Mouse (Mus musculus): Measurements from ENCODE around the gene Tbc1d16. TPM values are rescaled to one million over a fixed set of nuclear protein-coding genes. Genes with fewer than 3 reads are reported as not detected.

The Tbc1d16 gene
- polyA plus RNA-seq, 2 experiments = 16.3 to 29.2 TPM

DNA sequence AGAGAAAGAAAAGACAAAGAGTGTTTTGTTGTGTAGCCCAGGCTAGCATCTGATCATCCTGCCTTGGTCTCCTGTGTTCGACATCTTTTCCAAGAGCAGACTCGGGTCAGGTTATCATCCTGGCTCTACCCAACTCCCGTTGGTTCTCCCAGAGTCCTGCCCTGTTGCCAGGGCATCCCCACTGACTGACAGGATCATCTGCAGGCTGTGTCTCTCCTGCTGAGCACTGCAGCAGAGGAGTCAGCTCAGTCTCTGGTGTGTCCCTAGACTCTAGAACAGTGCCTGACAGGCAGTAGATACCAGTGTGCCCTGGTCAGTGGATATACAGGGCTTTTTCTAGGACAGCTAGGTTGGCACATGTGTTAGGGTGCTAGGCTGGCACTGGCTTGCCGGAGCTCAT, 130.1 kb downstream of the Tbc1d16 start:
- H3K27ac ChIP-seq (replicated peaks; ENCODE audit: low read depth, low read length) = no peak overlapping the region
- DNase-seq (ENCODE audit: low spot score) (no peak), ATAC-seq (ENCODE audit: low FRiP score, low read depth) (no peak)
- H3K9me3 ChIP-seq (ENCODE audit: control insufficient read depth, low read length) = no peaks in the 10 kb centered on the region
- H3K4me1 ChIP-seq (ENCODE audit: control insufficient read depth, insufficient read depth, low read length) = no peaks in the 10 kb centered on the region
- H3K36me3 ChIP-seq (ENCODE audit: control insufficient read depth, insufficient read depth, low read length) = no peaks in the 10 kb centered on the region
- no peaks in the 10 kb centered on the region for H3K27me3 ChIP-seq (ENCODE audit: control insufficient read depth, insufficient read depth, low read length)
- no peak for TF ChIP-seq POLR2A (IDR thresholded peaks at IDR 0.05; ENCODE audit: borderline replicate concordance, extremely low read depth, insufficient read depth, insufficient read length)
- H3K9ac ChIP-seq (ENCODE audit: low read depth, low read length, severe bottlenecking) = no peak overlapping the region
- H3K4me3 ChIP-seq (replicated peaks; ENCODE audit: low read length) = no peak overlapping the region
- H3K4me2 ChIP-seq (replicated peaks; ENCODE audit: low read depth, low read length, severe bottlenecking) = no peak overlapping the region
- 62% methylated on average over 4 of the region's 4 CpGs for WGBS

DNA sequence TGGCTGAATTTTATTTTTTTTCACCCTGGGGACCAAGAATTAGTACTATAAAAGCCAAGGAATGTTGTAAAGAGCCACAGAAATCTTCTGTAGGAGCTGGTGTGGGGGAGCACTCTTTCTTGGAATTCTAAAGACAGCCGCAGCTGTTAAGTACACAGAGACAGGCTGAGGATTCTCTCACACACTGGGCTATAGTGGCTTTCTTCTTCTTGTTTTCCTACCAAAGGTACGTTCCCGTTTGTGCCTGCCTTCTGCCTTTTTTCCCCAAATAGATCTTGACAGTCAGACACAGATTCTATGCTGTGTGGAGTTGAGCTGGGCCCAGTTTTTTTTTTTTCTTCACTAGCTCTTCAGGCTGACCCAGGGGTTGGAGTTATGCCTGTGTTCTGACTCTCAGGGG, 132.9 kb downstream of the Tbc1d16 start:
- Histone ChIP-seq H3K9ac (ENCODE audit: low read depth, low read length, severe bottlenecking) (no peak overlapping the region), H3K36me3 (ENCODE audit: control insufficient read depth, insufficient read depth, low read length) (no peaks in the 10 kb centered on the region), H3K27me3 (ENCODE audit: control insufficient read depth, insufficient read depth, low read length) (no peaks in the 10 kb centered on the region), H3K9me3 (ENCODE audit: control insufficient read depth, low read length) (no peaks in the 10 kb centered on the region), H3K4me1 (ENCODE audit: control insufficient read depth, insufficient read depth, low read length) (peaks cover 6% of the 10 kb centered on the region), H3K4me3 (replicated peaks; ENCODE audit: low read length) (no peak overlapping the region), H3K27ac (replicated peaks; ENCODE audit: low read depth, low read length) (no peak overlapping the region), H3K4me2 (replicated peaks; ENCODE audit: low read depth, low read length, severe bottlenecking) (no peak overlapping the region)
- 55% methylated on average over 3 of the region's 3 CpGs for WGBS
- no peak for TF ChIP-seq POLR2A (IDR thresholded peaks at IDR 0.05; ENCODE audit: borderline replicate concordance, extremely low read depth, insufficient read depth, insufficient read length)
- no peak for DNase-seq (ENCODE audit: low spot score)
- ATAC-seq (ENCODE audit: low FRiP score, low read depth) = no peak

DNA sequence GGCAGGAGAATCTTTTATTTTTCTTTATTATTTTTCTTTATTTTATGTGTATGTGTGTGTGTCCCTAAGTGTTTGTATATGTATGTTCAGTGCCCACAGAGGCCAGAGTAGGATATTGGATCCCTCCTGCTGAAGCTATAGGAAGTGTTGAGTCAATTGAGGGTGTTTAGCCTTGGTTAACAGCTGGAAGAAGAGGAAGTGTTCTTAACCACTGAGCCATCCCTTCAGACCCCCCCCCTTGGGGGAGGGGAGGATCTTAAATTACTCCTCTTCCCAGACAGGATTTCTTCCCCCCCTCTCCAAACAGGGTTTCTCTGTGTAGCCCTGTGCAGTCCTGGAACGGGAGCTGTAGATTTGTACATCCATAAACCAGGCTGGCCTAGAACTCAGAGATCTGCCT, 135.0 kb downstream of the Tbc1d16 start:
- Histone ChIP-seq H3K27me3 (ENCODE audit: control insufficient read depth, insufficient read depth, low read length) (peaks cover 20% of the 10 kb centered on the region), H3K4me1 (ENCODE audit: control insufficient read depth, insufficient read depth, low read length) (peaks cover 18% of the 10 kb centered on the region), H3K9ac (ENCODE audit: low read depth, low read length, severe bottlenecking) (no peak overlapping the region), H3K27ac (replicated peaks; ENCODE audit: low read depth, low read length) (no peak overlapping the region), H3K4me3 (replicated peaks; ENCODE audit: low read length) (no peak overlapping the region), H3K4me2 (replicated peaks; ENCODE audit: low read depth, low read length, severe bottlenecking) (no peak overlapping the region), H3K36me3 (ENCODE audit: control insufficient read depth, insufficient read depth, low read length) (no peaks in the 10 kb centered on the region), H3K9me3 (ENCODE audit: control insufficient read depth, low read length) (no peaks in the 10 kb centered on the region)
- DNase-seq (ENCODE audit: low spot score) (no peak), ATAC-seq (ENCODE audit: low FRiP score, low read depth) (no peak)
- TF ChIP-seq POLR2A (IDR thresholded peaks at IDR 0.05; ENCODE audit: borderline replicate concordance, extremely low read depth, insufficient read depth, insufficient read length) = no peak
- WGBS = 59% methylated on average over 1 of the region's 1 CpGs

Small RNAs within 50 kb of the gene (microRNA-seq; reads per million reads assigned to microRNA genes)
- 1.8 reads per million for gene Mir6934

Other genes with a start within 250 kb of the Tbc1d16 start
- 0.05 and 0.08 TPM in 2 replicates for gene Enpp7, start 240.3 kb downstream of the Tbc1d16 start, polyA plus RNA-seq (2012; rRNA removed)
- gene Enpp7, start 240.3 kb downstream of the Tbc1d16 start, polyA plus RNA-seq (2014; fragmentation: Nextera tagmentation; extraction: Ambion mirVana) = not detected in 2 replicates
- gene Cbx2, start 205.5 kb downstream of the Tbc1d16 start, polyA plus RNA-seq (2012; rRNA removed) = 35.7 and 40.4 TPM in 2 replicates
- 29.1 and 35.5 TPM in 2 replicates for gene Cbx2, start 205.5 kb downstream of the Tbc1d16 start, polyA plus RNA-seq (2014; fragmentation: Nextera tagmentation; extraction: Ambion mirVana)
- gene Cbx8, start 187.5 kb downstream of the Tbc1d16 start, polyA plus RNA-seq (2012; rRNA removed) = 6.9 and 7.2 TPM in 2 replicates
- 10.1 and 12.6 TPM in 2 replicates for gene Cbx8, start 187.5 kb downstream of the Tbc1d16 start, polyA plus RNA-seq (2014; fragmentation: Nextera tagmentation; extraction: Ambion mirVana)
- 23.1 and 24.3 TPM in 2 replicates for gene Cbx4, start 142.3 kb downstream of the Tbc1d16 start, polyA plus RNA-seq (2012; rRNA removed)
- 10.9 and 11.4 TPM in 2 replicates for gene Cbx4, start 142.3 kb downstream of the Tbc1d16 start, polyA plus RNA-seq (2014; fragmentation: Nextera tagmentation; extraction: Ambion mirVana)
- gene Ccdc40, start 73 bp upstream of the Tbc1d16 start, polyA plus RNA-seq (2012; rRNA removed) = 2.5 and 3.1 TPM in 2 replicates
- gene Ccdc40, start 73 bp upstream of the Tbc1d16 start, polyA plus RNA-seq (2014; fragmentation: Nextera tagmentation; extraction: Ambion mirVana) = 2.1 and 2.7 TPM in 2 replicates
- gene Gaa, start 39.4 kb upstream of the Tbc1d16 start, polyA plus RNA-seq (2012; rRNA removed) = 136 and 196 TPM in 2 replicates
- gene Gaa, start 39.4 kb upstream of the Tbc1d16 start, polyA plus RNA-seq (2014; fragmentation: Nextera tagmentation; extraction: Ambion mirVana) = 74.5 and 76.0 TPM in 2 replicates
- gene Eif4a3, start 71.6 kb upstream of the Tbc1d16 start, polyA plus RNA-seq (2012; rRNA removed) = 206 and 228 TPM in 2 replicates
- gene Eif4a3, start 71.6 kb upstream of the Tbc1d16 start, polyA plus RNA-seq (2014; fragmentation: Nextera tagmentation; extraction: Ambion mirVana) = 339 and 342 TPM in 2 replicates
- 1.7 and 2.0 TPM in 2 replicates for gene Card14, start 79.3 kb upstream of the Tbc1d16 start, polyA plus RNA-seq (2012; rRNA removed)
- gene Card14, start 79.3 kb upstream of the Tbc1d16 start, polyA plus RNA-seq (2014; fragmentation: Nextera tagmentation; extraction: Ambion mirVana) = 1.7 and 1.9 TPM in 2 replicates
- gene Sgsh, start 127.0 kb upstream of the Tbc1d16 start, polyA plus RNA-seq (2012; rRNA removed) = 8.7 and 11.7 TPM in 2 replicates
- gene Sgsh, start 127.0 kb upstream of the Tbc1d16 start, polyA plus RNA-seq (2014; fragmentation: Nextera tagmentation; extraction: Ambion mirVana) = 9.6 and 9.8 TPM in 2 replicates
- 28.5 and 31.9 TPM in 2 replicates for gene Slc26a11, start 127.1 kb upstream of the Tbc1d16 start, polyA plus RNA-seq (2012; rRNA removed)
- 10.7 and 11.1 TPM in 2 replicates for gene Slc26a11, start 127.1 kb upstream of the Tbc1d16 start, polyA plus RNA-seq (2014; fragmentation: Nextera tagmentation; extraction: Ambion mirVana)
- gene Rnf213, start 164.6 kb upstream of the Tbc1d16 start, polyA plus RNA-seq (2012; rRNA removed) = 9.2 and 9.5 TPM in 2 replicates
- 5.8 and 7.5 TPM in 2 replicates for gene Rnf213, start 164.6 kb upstream of the Tbc1d16 start, polyA plus RNA-seq (2014; fragmentation: Nextera tagmentation; extraction: Ambion mirVana)

Data from limb, embryonic 14.5 days (tissue).